Mouse (Mus musculus) heart, embryonic 12.5 days (tissue): ENCODE measurements around the gene Eya2. TPM values are rescaled to one million over a fixed set of nuclear protein-coding genes. Genes with fewer than 3 reads are reported as not detected.

Experiments
- ATAC-seq: fragments of 200-750 bp; cut with Nextera tagmentation; 2 replicates; pipeline ENCODE4 v1.8.0; 2017; ENCODE audit warnings: moderate TSS enrichment, moderate library complexity; ENCODE audit not compliant: insufficient number of reproducible peaks, low FRiP score
- H3K27ac ChIP-seq: fragments of 300-500 bp; sonication (generic); 2 replicates; pipeline ENCODE4 v1.5.1; 2016; ENCODE audit warnings: mild to moderate bottlenecking, moderate library complexity; ENCODE audit not compliant: poor library complexity, severe bottlenecking
- H3K27me3 ChIP-seq: fragments of 300-500 bp; sonication (generic); replicated peaks from 2 replicates; pipeline ENCODE4 v1.6.1; 2016; ENCODE audit warnings: mild to moderate bottlenecking, moderate library complexity
- H3K36me3 ChIP-seq: fragments of 300-500 bp; sonication (generic); 2 replicates; pipeline ENCODE4 v1.6.1; 2016; ENCODE audit warnings: mild to moderate bottlenecking, moderate library complexity
- H3K4me1 ChIP-seq: fragments of 300-500 bp; sonication (generic); replicated peaks from 2 replicates; pipeline ENCODE4 v1.6.1; 2016; ENCODE audit warnings: mild to moderate bottlenecking
- H3K4me2 ChIP-seq: fragments of 300-500 bp; sonication (generic); 2 replicates; pipeline ENCODE4 v1.6.1; 2016; ENCODE audit warnings: mild to moderate bottlenecking, moderate library complexity
- H3K4me3 ChIP-seq: fragments of 300-500 bp; sonication (generic); 2 replicates; pipeline ENCODE4 v1.5.1; 2016; ENCODE audit warnings: mild to moderate bottlenecking
- H3K9ac ChIP-seq: fragments of 300-500 bp; sonication (generic); 2 replicates; pipeline ENCODE4 v1.6.1; 2016; ENCODE audit warnings: mild to moderate bottlenecking, moderate library complexity
- H3K9me3 ChIP-seq: fragments of 300-500 bp; sonication (generic); replicated peaks from 2 replicates; pipeline ENCODE4 v1.6.1; 2016; ENCODE audit warnings: mild to moderate bottlenecking, moderate library complexity
- WGBS: fragments of 180-500 bp; shearing (Covaris S2); methylation state at CpG from one replicate; pipeline ENCODE4 v1.1.7; 2016; 5-methylcytosine and 5-hydroxymethylcytosine counted together
- polyA plus RNA-seq: library from polyadenylated mRNA; unstranded; fragments of >200 nt; fragmentation: Nextera tagmentation; extraction: Ambion mirVana; gene quantifications from 2 replicates; pipeline ENCODE4 v1.2.1, GENCODE M21; 2016

Gene Eya2
- polyA plus RNA-seq, 1 experiment from 2014 or later = 0.13 TPM

- 0 out of 2 replicates have a peak, but pooled peaks have one; percentile 22 for ATAC-seq
- Histone ChIP-seq H3K4me1 (peaks cover 13% of the 10 kb centered on the region), H3K4me2 (peak overlapping the region; percentile 81), H3K9me3 (no peaks in the 10 kb centered on the region), H3K27ac (no peak overlapping the region), H3K36me3 (no peaks in the 10 kb centered on the region), H3K9ac (peak overlapping the region; percentile 41; the same call in 1 of the 2 replicates), H3K4me3 (peak overlapping the region; percentile 51), H3K27me3 (peaks cover 48% of the 10 kb centered on the region)
- WGBS = 3% methylated on average over 52 of the region's 52 CpGs
Observed at GRCm38 (mm10) chr2:165563298-165564058, 31.4 kb upstream of the Eya2 start.

- no peak for ATAC-seq
- no peak overlapping the region for H3K4me3 ChIP-seq
- peaks cover 13% of the 10 kb centered on the region for H3K4me1 ChIP-seq
- H3K27ac ChIP-seq = no peak overlapping the region
- H3K27me3 ChIP-seq = peaks cover 47% of the 10 kb centered on the region
- H3K9me3 ChIP-seq = no peaks in the 10 kb centered on the region
- no peaks in the 10 kb centered on the region for H3K36me3 ChIP-seq
- WGBS = 67% methylated on average over 8 of the region's 8 CpGs
- no peak overlapping the region; the same call in 1 of the 2 replicates for H3K4me2 ChIP-seq
- no peak overlapping the region for H3K9ac ChIP-seq
Observed at GRCm38 (mm10) chr2:165564101-165564500, 30.7 kb upstream of the Eya2 start.

GRCm38 (mm10) chr2:165564620-165565019 is 30.2 kb upstream of the Eya2 start:
- no peak for ATAC-seq
- peaks cover 47% of the 10 kb centered on the region for H3K27me3 ChIP-seq

GRCm38 (mm10) chr2:165566898-165567297 is 27.9 kb upstream of the Eya2 start:
- H3K4me1 ChIP-seq = peaks cover 9% of the 10 kb centered on the region
- no peak overlapping the region for H3K4me3 ChIP-seq
- no peak overlapping the region for H3K27ac ChIP-seq
- no peak for ATAC-seq
- no peaks in the 10 kb centered on the region for H3K9me3 ChIP-seq
- H3K36me3 ChIP-seq = no peaks in the 10 kb centered on the region
- H3K4me2 ChIP-seq = no peak overlapping the region
- H3K27me3 ChIP-seq = peaks cover 39% of the 10 kb centered on the region
- H3K9ac ChIP-seq = no peak overlapping the region
- 75% methylated on average over 6 of the region's 6 CpGs for WGBS

More at GRCm38 (mm10) chr2:165564620-165565019, 30.2 kb upstream of the Eya2 start:
- H3K9me3 ChIP-seq = no peaks in the 10 kb centered on the region
- H3K9ac ChIP-seq = no peak overlapping the region
- H3K27ac ChIP-seq = no peak overlapping the region
- H3K4me3 ChIP-seq = no peak overlapping the region
- 55% methylated on average over 6 of the region's 6 CpGs for WGBS
- no peaks in the 10 kb centered on the region for H3K36me3 ChIP-seq
- H3K4me2 ChIP-seq = no peak overlapping the region
- peaks cover 13% of the 10 kb centered on the region for H3K4me1 ChIP-seq

GRCm38 (mm10) chr2:165567820-165568219 is 27.0 kb upstream of the Eya2 start:
- Histone ChIP-seq H3K4me1 (peaks cover 9% of the 10 kb centered on the region), H3K9ac (no peak overlapping the region), H3K9me3 (no peaks in the 10 kb centered on the region), H3K4me2 (no peak overlapping the region), H3K4me3 (no peak overlapping the region), H3K27me3 (peaks cover 31% of the 10 kb centered on the region), H3K36me3 (no peaks in the 10 kb centered on the region), H3K27ac (no peak overlapping the region)
- no peak for ATAC-seq
- WGBS = 72% methylated on average over 9 of the region's 9 CpGs

GRCm38 (mm10) chr2:165568911-165569310 is 25.9 kb upstream of the Eya2 start:
- Histone ChIP-seq H3K9me3 (no peaks in the 10 kb centered on the region), H3K4me2 (no peak overlapping the region), H3K27me3 (peaks cover 20% of the 10 kb centered on the region), H3K27ac (no peak overlapping the region), H3K36me3 (no peaks in the 10 kb centered on the region), H3K4me1 (no peaks in the 10 kb centered on the region), H3K4me3 (no peak overlapping the region), H3K9ac (no peak overlapping the region)
- ATAC-seq = no peak
- WGBS = 68% methylated on average over 6 of the region's 6 CpGs

- Histone ChIP-seq H3K36me3 (no peaks in the 10 kb centered on the region), H3K4me1 (no peaks in the 10 kb centered on the region), H3K9me3 (no peaks in the 10 kb centered on the region), H3K9ac (no peak overlapping the region), H3K27ac (no peak overlapping the region), H3K27me3 (no peaks in the 10 kb centered on the region; the same call in 1 of the 2 replicates), H3K4me2 (no peak overlapping the region), H3K4me3 (no peak overlapping the region)
- no peak for ATAC-seq
- 36% methylated on average over 4 of the region's 4 CpGs for WGBS
Observed at GRCm38 (mm10) chr2:165571216-165571778, 23.5 kb upstream of the Eya2 start.

- 70% methylated on average over 8 of the region's 8 CpGs for WGBS
- Histone ChIP-seq H3K4me2 (no peak overlapping the region), H3K9me3 (no peaks in the 10 kb centered on the region), H3K27ac (no peak overlapping the region), H3K27me3 (0 out of 2 replicates have a peak, but pooled peaks cover 2% of the 10 kb centered on the region), H3K4me1 (no peaks in the 10 kb centered on the region), H3K9ac (no peak overlapping the region), H3K36me3 (no peaks in the 10 kb centered on the region), H3K4me3 (no peak overlapping the region)
- no peak for ATAC-seq
Observed at GRCm38 (mm10) chr2:165583044-165583443, 11.8 kb upstream of the Eya2 start.

GRCm38 (mm10) chr2:165583518-165583917 is 11.3 kb upstream of the Eya2 start:
- Histone ChIP-seq H3K27me3 (0 out of 2 replicates have a peak, but pooled peaks cover 4% of the 10 kb centered on the region), H3K4me2 (no peak overlapping the region), H3K36me3 (no peaks in the 10 kb centered on the region), H3K4me3 (no peak overlapping the region), H3K27ac (no peak overlapping the region), H3K9me3 (no peaks in the 10 kb centered on the region), H3K9ac (no peak overlapping the region), H3K4me1 (no peaks in the 10 kb centered on the region)
- WGBS = 73% methylated on average over 4 of the region's 4 CpGs
- ATAC-seq = no peak

- H3K9me3 ChIP-seq = no peaks in the 10 kb centered on the region
- no peaks in the 10 kb centered on the region for H3K36me3 ChIP-seq
- whole genome bisulfite sequencing = 78% methylated on average over 3 of the region's 3 CpGs
- no peaks in the 10 kb centered on the region for H3K4me1 ChIP-seq
- no peak overlapping the region for H3K9ac ChIP-seq
- H3K4me3 ChIP-seq = no peak overlapping the region
- no peak overlapping the region for H3K4me2 ChIP-seq
- no peak overlapping the region for H3K27ac ChIP-seq
- 0 out of 2 replicates have a peak, but pooled peaks cover 5% of the 10 kb centered on the region for H3K27me3 ChIP-seq
- ATAC-seq = no peak
Observed at GRCm38 (mm10) chr2:165584563-165584962, 10.3 kb upstream of the Eya2 start.

GRCm38 (mm10) chr2:165590742-165591141 is 4.1 kb upstream of the Eya2 start:
- 83% methylated on average over 16 of the region's 16 CpGs for WGBS
- Histone ChIP-seq H3K4me2 (no peak overlapping the region), H3K4me1 (peaks cover 8% of the 10 kb centered on the region), H3K9me3 (peaks cover 5% of the 10 kb centered on the region; the same call in 1 of the 2 replicates), H3K4me3 (no peak overlapping the region), H3K27ac (no peak overlapping the region), H3K9ac (no peak overlapping the region), H3K27me3 (peaks cover 46% of the 10 kb centered on the region), H3K36me3 (no peaks in the 10 kb centered on the region)
- no peak for ATAC-seq
